Mouse (Mus musculus) activated CD4-positive, CD25-positive, alpha-beta regulatory T cell (primary cell): ENCODE data around the gene Eci3. TPM values are rescaled to one million over a fixed set of nuclear protein-coding genes. Genes with fewer than 3 reads are reported as not detected.

Experiments used
- polyA plus RNA-seq, 2 experiments: library from polyadenylated mRNA; unstranded; fragments of 100-300 nt; shearing (Covaris generic); gene quantifications; one replicate each; pipeline ENCODE4 v1.2.1; 2017

Eci3 gene
- not detected for polyA plus RNA-seq

DNA sequence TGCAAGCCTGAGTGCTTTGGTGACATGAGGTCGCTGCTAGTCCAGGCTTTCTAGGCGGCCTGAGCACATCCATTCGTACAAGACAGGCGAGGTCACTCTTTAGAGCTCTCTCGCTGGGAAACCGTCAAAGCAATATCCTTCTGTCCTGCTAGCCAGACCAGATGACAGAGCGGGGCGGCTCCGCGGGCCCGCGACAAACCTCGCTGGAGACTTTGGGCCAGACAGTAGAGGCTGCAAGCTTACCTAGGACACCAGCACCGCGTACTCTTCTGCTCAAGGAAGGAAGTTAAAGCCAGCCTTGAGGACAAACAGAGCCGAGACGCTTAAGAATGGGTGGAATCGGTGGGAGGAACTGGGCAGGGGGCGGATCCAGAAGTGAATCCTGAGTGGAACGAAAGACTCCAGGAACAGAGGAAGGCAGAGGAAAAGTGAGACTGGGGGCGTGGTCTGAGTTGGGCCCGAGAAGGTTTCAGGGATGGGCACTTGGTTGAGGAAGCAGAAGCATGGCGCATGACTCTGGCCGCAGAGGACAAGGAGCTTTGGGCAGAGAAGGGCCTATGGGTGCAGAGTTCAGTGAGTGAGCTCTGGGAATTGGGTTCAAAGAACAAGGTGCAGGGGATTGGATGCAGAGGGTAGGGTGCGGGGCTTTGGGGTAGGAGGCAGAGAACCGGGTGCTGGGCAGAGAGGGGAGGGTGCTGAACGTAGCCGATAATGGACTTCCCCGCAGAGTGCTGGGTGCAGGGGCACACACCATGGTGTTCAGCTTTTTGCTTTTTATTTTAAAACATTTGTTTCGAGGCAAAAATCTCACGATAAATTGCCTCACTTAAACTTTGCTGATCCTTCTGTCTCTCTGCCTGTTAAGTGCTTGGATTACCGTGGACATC lies at the start of gene Eci3:
Eci3 (minus strand) TSS at position 300 of the 887 bp plus-strand sequence.

DNA sequence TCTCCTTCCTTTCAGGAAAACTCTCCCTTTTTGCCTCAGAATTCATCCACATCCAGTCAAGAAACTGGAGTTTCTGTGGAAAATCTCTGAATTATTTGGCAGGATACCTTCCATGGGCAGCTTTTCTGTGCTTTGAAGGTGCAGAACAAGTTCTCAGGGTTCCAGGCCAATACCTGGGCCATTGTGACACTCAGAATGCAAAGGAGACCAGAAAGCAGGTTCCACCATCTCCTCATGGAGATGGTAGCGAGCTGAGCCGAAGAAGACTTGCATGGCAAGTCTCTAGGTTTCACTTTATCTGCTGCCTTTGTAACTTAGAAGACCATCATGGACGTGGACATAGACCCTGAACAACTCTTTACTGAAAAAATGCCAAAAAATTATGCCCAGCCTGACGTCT lies 39.4 kb downstream of the Eci3 start, which contains the start of the genes Fam217a and 4933417A18Rik:
Fam217a (minus strand) TSS at position 101 of the 400 bp plus-strand sequence.
4933417A18Rik (plus strand) TSS at position 200 of the 400 bp plus-strand sequence.

Other genes starting within 250 kb of the Eci3 start
- under 1 TPM in 1 of 2 experiments, not detected in 1; 0.23 TPM for gene Fam50b, start 229.0 kb downstream of the Eci3 start, polyA plus RNA-seq
- gene Prpf4b, start 88.5 kb downstream of the Eci3 start, polyA plus RNA-seq, result 10 to 100 TPM; 80.6 to 88.2 TPM
- under 1 TPM; 0.27 to 0.39 TPM for gene Fam217a, start 39.5 kb downstream of the Eci3 start, polyA plus RNA-seq
- gene 4933417A18Rik, start 39.4 kb downstream of the Eci3 start, polyA plus RNA-seq, result not detected
- gene Eci2, start 63.3 kb upstream of the Eci3 start, polyA plus RNA-seq, result 10 to 100 TPM; 59.4 to 98.6 TPM